Mouse (Mus musculus): ENCODE data around the gene Clns1a.

- TF ChIP-seq CTCF (IDR thresholded peaks at IDR 0.05; ENCODE audit: low read depth) (no peak), EP300 (optimal IDR thresholded peaks at IDR 0.05) (no peak)
Measured at GRCm38 (mm10) chr7:97735021-97735420, 38.6 kb downstream of the Clns1a start.

Measured in stomach, postnatal 0 days (tissue).